Mouse (Mus musculus) kidney, postnatal 0 days (tissue): ENCODE data around the gene Hoxb9. TPM values are rescaled to one million over a fixed set of nuclear protein-coding genes. Genes with fewer than 3 reads are reported as not detected.

ENCODE experiments used
- ATAC-seq: fragments of 200-750 bp; cut with Nextera tagmentation; replicated peaks from 2 replicates; pipeline ENCODE4 v1.8.0; 2017; ENCODE audit warnings: low read depth, moderate number of reproducible peaks, moderate TSS enrichment, moderate library complexity; ENCODE audit not compliant: low FRiP score
- DNase-seq: peaks from one replicate; pipeline ENCODE4 v3.0.0-alpha.2; 2016; ENCODE audit warnings: low spot score
- H3K27ac ChIP-seq: fragments of 300-500 bp; sonication (generic); 2 replicates; pipeline ENCODE4 v1.5.1; 2014; ENCODE audit warnings: mild to moderate bottlenecking
- H3K27me3 ChIP-seq: fragments of 300-500 bp; sonication (generic); 2 replicates; pipeline ENCODE4 v1.6.1; 2014; ENCODE audit warnings: low read length, mixed read lengths; ENCODE audit not compliant: insufficient read depth
- H3K36me3 ChIP-seq: fragments of 300-500 bp; sonication (generic); 2 replicates; pipeline ENCODE4 v1.6.1; 2014; ENCODE audit warnings: low read length, mixed read lengths; ENCODE audit not compliant: insufficient read depth
- H3K4me1 ChIP-seq: fragments of 300-500 bp; sonication (generic); replicated peaks from 2 replicates; pipeline ENCODE4 v1.6.1; 2014; ENCODE audit warnings: antibody characterized with exemption, low read length, mixed read lengths; ENCODE audit not compliant: insufficient read depth
- H3K4me2 ChIP-seq: fragments of 300-500 bp; sonication (generic); 2 replicates; pipeline ENCODE4 v1.6.1; 2014; ENCODE audit warnings: mild to moderate bottlenecking, low read length, moderate library complexity, mixed read lengths
- H3K4me3 ChIP-seq: fragments of 300-500 bp; sonication (generic); replicated peaks from 2 replicates; pipeline ENCODE4 v1.5.1; 2014; ENCODE audit warnings: low read depth, low read length
- H3K9ac ChIP-seq: fragments of 300-500 bp; sonication (generic); 2 replicates; pipeline ENCODE4 v1.6.1; 2014; ENCODE audit warnings: low read depth, low read length
- H3K9me3 ChIP-seq: fragments of 300-500 bp; sonication (generic); replicated peaks from 2 replicates; pipeline ENCODE4 v1.6.1; 2016; ENCODE audit warnings: low read length, inconsistent platforms, mixed read lengths
- CTCF ChIP-seq: IDR thresholded peaks from 2 replicates; pipeline ENCODE4 v1.5.1; 2016; ENCODE audit warnings: antibody characterized with exemption, low read depth, mild to moderate bottlenecking, moderate library complexity
- WGBS: fragments of 180-500 bp; shearing (Covaris S2); extraction: QIAGEN DNeasy Blood & Tissue Kit; methylation state at CpG from one replicate; pipeline ENCODE4 v1.1.7; 2014; 5-methylcytosine and 5-hydroxymethylcytosine counted together
- polyA plus RNA-seq: library from polyadenylated mRNA; unstranded; fragments of >200 nt; fragmentation: Nextera tagmentation; extraction: Ambion mirVana; gene quantifications from 2 replicates; pipeline ENCODE4 v1.2.1, GENCODE M21; 2015

The Hoxb9 gene
- polyA plus RNA-seq, 1 experiment from 2014 or later: 23.1 TPM

DNA sequence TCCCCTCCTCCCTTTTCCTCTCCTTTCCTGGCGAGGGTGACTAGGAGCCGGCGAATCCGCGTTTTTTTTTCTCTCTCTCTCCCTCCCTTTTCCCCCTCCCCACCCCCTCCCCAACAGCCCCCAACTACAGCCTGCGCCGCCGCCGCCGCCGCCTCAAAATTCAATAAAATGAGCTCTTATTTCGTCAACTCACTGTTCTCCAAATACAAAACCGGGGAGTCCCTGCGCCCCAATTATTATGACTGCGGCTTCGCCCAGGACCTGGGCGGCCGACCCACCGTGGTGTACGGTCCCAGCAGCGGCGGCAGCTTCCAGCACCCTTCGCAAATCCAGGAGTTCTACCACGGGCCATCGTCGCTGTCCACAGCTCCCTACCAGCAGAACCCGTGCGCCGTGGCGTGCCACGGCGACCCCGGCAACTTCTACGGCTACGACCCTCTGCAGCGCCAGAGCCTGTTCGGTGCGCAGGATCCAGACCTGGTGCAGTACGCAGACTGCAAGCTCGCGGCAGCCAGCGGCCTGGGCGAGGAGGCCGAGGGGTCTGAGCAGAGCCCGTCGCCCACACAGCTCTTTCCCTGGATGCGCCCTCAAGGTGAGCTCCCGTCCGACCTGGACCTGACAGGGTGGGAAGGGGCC, 11.7 kb downstream of the Hoxb9 start:
- H3K9ac ChIP-seq: peak overlapping the region; percentile 98
- H3K27me3 ChIP-seq: no peaks in the 10 kb centered on the region
- peak overlapping the region; percentile 96 for H3K4me2 ChIP-seq
- H3K36me3 ChIP-seq: no peaks in the 10 kb centered on the region
- H3K27ac ChIP-seq: peak overlapping the region; percentile 99
- no peak for TF ChIP-seq CTCF
- DNase-seq (peak; percentile 32), ATAC-seq (no peak)
- no peaks in the 10 kb centered on the region for H3K9me3 ChIP-seq
- under 1% methylated on average over 49 of the region's 49 CpGs for WGBS
- peak overlapping the region; percentile 84 for H3K4me3 ChIP-seq
- H3K4me1 ChIP-seq: peaks cover 20% of the 10 kb centered on the region

DNA sequence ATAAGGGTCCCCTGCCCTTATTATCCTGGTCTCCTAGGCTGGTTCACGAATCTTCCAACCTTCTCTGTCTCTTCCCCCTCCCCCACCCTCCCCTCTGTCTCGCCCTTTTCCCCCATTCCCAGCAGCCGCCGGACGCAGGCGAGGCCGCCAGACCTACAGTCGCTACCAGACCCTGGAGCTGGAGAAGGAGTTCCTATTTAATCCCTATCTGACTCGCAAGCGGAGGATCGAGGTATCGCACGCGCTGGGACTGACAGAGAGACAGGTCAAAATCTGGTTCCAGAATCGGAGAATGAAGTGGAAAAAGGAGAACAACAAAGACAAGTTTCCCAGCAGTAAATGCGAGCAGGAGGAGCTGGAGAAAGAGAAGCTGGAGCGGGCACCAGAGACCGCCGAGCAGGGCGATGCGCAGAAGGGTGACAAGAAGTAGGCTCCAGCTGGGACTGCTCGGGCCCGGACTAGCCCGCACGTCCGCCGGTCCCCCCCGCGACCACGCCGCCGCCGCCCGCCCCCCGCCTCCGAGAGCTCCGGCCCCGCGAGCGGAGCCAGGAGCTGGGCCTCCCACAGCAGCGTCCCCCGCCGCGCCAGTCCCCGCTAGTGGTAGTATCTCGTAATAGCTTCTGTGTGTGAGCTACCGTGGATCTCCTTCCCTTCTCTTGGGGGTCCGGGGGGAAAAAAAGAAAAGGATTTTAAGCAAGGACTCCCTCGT, 12.9 kb downstream of the Hoxb9 start:
- TF ChIP-seq CTCF: peak; percentile 22; the same call in 1 of the 2 replicates
- H3K4me3 ChIP-seq: peak overlapping the region; percentile 84
- no peaks in the 10 kb centered on the region for H3K27me3 ChIP-seq
- H3K27ac ChIP-seq: peak overlapping the region; percentile 99
- H3K36me3 ChIP-seq: no peaks in the 10 kb centered on the region
- H3K9ac ChIP-seq: peak overlapping the region; percentile 98
- WGBS: under 1% methylated on average over 48 of the region's 49 CpGs
- DNase-seq: peak; percentile 89
- H3K9me3 ChIP-seq: no peaks in the 10 kb centered on the region
- peak overlapping the region; percentile 96 for H3K4me2 ChIP-seq
- H3K4me1 ChIP-seq: peaks cover 27% of the 10 kb centered on the region
- no peak for ATAC-seq

GRCm38 (mm10) chr11:96284774-96285734, 13.8 kb downstream of the Hoxb9 start:
- Histone ChIP-seq H3K4me1 (peaks cover 25% of the 10 kb centered on the region), H3K36me3 (no peaks in the 10 kb centered on the region), H3K4me3 (peak overlapping the region; percentile 84), H3K4me2 (peak overlapping the region; percentile 96), H3K27me3 (no peaks in the 10 kb centered on the region), H3K9me3 (no peaks in the 10 kb centered on the region), H3K9ac (peak overlapping the region; percentile 98), H3K27ac (peak overlapping the region; percentile 99)
- under 1% methylated on average over 36 of the region's 37 CpGs for WGBS
- peak; percentile 89 for ATAC-seq
- no peak for TF ChIP-seq CTCF
- DNase-seq: peak; percentile 95

DNA sequence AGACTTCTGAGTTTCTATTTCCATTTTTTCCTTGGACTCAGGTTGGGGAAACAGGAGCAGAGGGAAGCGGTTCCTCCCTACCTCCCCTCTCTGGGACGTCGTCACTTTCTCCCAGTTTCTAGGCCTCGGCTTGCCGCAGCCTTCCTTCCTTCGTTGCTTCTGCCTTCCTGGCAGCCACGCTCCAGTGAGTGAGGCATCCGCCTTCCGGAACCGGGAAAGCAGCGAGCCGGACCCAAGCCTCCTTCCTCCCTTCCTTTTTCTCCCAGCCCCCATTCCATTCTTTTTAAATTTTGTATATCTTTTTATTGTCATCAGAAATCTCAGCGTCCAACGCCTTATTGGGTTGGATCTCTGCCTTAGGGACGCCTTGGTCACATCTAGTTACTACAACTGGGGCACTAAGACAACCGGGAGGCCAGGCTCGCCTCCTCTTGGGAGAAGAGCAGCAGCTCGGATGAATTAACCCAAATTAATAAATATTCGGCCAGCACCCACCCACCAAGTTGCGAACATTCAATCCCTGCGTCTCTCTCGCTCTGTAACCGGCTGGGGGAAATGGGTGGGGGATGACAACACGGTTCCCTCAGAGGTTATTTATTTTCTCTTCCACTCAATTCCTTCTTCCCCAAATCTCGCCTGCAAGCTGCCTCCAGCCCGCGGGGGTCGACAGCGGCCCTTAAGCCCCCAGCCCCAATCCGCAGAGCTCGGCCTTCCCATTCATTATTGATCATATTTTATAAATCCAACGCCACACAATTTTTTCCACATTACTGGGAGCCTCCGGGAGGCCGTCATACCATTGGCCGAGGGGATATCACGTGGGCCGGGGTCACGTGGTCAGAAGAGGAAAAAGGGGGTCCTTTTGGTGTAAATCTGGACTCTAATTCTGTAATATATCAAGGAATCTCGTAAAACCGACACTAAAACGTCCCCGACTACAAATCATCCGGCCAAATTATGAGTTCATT, 14.8 kb downstream of the Hoxb9 start, which contains the start of gene Hoxb7:
TSS of gene Hoxb7 (plus strand) at position 853 of the 968 bp plus-strand sequence.
- ATAC-seq (peak; percentile 22; the same call in 1 of the 2 replicates), DNase-seq (peak; percentile 95)
- TF ChIP-seq CTCF: no peak
- Histone ChIP-seq H3K27ac (peak within 1 kb of the TSS; percentile 99), H3K4me2 (peak within 1 kb of the TSS; percentile 96), H3K4me1 (peaks cover 27% of the 10 kb centered on the region), H3K9me3 (no peaks in the 10 kb centered on the region), H3K4me3 (peak within 1 kb of the TSS; percentile 84), H3K36me3 (no peaks in the 10 kb centered on the region), H3K27me3 (no peaks in the 10 kb centered on the region), H3K9ac (peak within 1 kb of the TSS; percentile 98)
- WGBS: under 1% methylated on average over 43 of the region's 43 CpGs

DNA sequence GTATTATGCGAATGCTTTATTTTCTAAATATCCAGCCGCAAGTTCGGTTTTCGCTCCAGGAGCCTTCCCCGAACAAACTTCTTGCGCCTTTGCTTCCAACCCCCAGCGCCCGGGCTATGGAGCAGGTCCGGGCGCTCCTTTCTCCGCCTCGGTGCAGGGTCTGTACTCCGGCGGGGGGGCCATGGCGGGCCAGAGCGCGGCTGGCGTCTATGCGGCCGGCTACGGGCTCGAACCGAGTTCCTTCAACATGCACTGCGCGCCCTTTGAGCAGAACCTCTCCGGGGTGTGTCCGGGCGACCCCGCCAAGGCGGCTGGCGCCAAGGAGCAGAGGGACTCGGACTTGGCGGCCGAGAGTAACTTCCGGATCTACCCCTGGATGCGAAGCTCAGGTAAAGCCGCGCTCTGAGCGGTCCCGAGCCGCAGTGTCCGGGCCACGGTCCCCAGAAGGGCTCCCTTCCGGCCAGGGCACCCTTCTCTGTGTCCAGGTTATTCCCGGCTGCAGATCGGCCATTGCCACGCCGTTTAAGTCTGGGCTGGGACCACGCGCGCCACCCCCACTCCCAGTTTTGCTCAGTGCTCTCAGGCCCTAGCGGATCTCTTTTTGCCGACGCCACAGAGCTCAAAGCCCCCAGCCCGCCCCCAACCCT, 15.6 kb downstream of the Hoxb9 start:
- TF ChIP-seq CTCF: no peak
- H3K27ac ChIP-seq: peak overlapping the region; percentile 99
- H3K4me1 ChIP-seq: peaks cover 22% of the 10 kb centered on the region; the same call in 1 of the 2 replicates
- ATAC-seq: peak; percentile 19; the same call in 1 of the 2 replicates
- H3K36me3 ChIP-seq: no peaks in the 10 kb centered on the region
- peak overlapping the region; percentile 84 for H3K4me3 ChIP-seq
- no peaks in the 10 kb centered on the region for H3K9me3 ChIP-seq
- no peaks in the 10 kb centered on the region for H3K27me3 ChIP-seq
- DNase-seq: no peak
- peak overlapping the region; percentile 98 for H3K9ac ChIP-seq
- WGBS: under 1% methylated on average over 55 of the region's 55 CpGs
- H3K4me2 ChIP-seq: peak overlapping the region; percentile 96
